Mouse (Mus musculus) C2C12 (cell line): Measurements from ENCODE around the gene H2-Eb1. TPM values are rescaled to one million over a fixed set of nuclear protein-coding genes. Genes with fewer than 3 reads are reported as not detected.

ENCODE experiments used
- H3K27me3 ChIP-seq: one replicate; pipeline ENCODE4 v1.6.1; 2011; ENCODE audit not compliant: control insufficient read depth, insufficient read depth, insufficient read length
- H3K36me3 ChIP-seq: one replicate; pipeline ENCODE4 v1.6.1; 2011; ENCODE audit not compliant: control insufficient read depth, insufficient read depth
- H3K4me3 ChIP-seq: one replicate; pipeline ENCODE4 v1.5.1; 2011; ENCODE audit warnings: mild to moderate bottlenecking, control low read depth; ENCODE audit not compliant: poor library complexity, insufficient read depth, severe bottlenecking
- H3K79me2 ChIP-seq: one replicate; pipeline ENCODE4 v1.6.1; 2011; ENCODE audit not compliant: control insufficient read depth, insufficient read depth
- H3K79me3 ChIP-seq: one replicate; pipeline ENCODE4 v1.6.1; 2011; ENCODE audit warnings: low read depth, control low read depth
- H3ac ChIP-seq: one replicate; pipeline ENCODE3; 2011; ENCODE audit warnings: low read depth; ENCODE audit not compliant: control insufficient read depth, insufficient read length
- CEBPB ChIP-seq: IDR thresholded peaks from one replicate; pipeline ENCODE4 v1.6.1; 2011; ENCODE audit warnings: low read depth, mild to moderate bottlenecking, control low read depth, moderate library complexity
- CTCF ChIP-seq: IDR thresholded peaks from one replicate; pipeline ENCODE4 v1.5.1; 2011; ENCODE audit not compliant: control insufficient read depth, insufficient read depth, insufficient read length
- FOSL1 ChIP-seq: IDR thresholded peaks from one replicate; pipeline ENCODE4 v1.8.0; 2011; ENCODE audit warnings: mild to moderate bottlenecking, low read length; ENCODE audit not compliant: poor library complexity, insufficient read depth, severe bottlenecking
- MAX ChIP-seq: IDR thresholded peaks from one replicate; pipeline ENCODE4 v1.6.1; 2011; ENCODE audit warnings: mild to moderate bottlenecking, control low read depth
- MYOD1 ChIP-seq: IDR thresholded peaks from one replicate; pipeline ENCODE4 v1.6.1; 2011; ENCODE audit warnings: low read depth; ENCODE audit not compliant: control insufficient read depth, insufficient read length
- MYOG ChIP-seq: IDR thresholded peaks from one replicate; pipeline ENCODE4 v1.6.1; 2011; ENCODE audit not compliant: control insufficient read depth, insufficient read length; ENCODE audit errors: extremely low read depth
- USF1 ChIP-seq: IDR thresholded peaks from one replicate; pipeline ENCODE4 v1.6.1; 2011; ENCODE audit warnings: low read depth, mild to moderate bottlenecking, control low read depth, moderate library complexity
- polyA plus RNA-seq: library from polyadenylated mRNA; unstranded; fragments of >200 nt; fragmentation: generic; extraction: Trizol; gene quantifications from one replicate; pipeline ENCODE4 v1.2.1, GENCODE M21; 2012; ENCODE audit warnings: missing spikeins

Gene H2-Eb1
- polyA plus RNA-seq, 1 experiment = not detected

GRCm38 (mm10) chr17:34263811-34264371 is 41.8 kb upstream of the H2-Eb1 start:
- TF ChIP-seq MYOD1 (no peak), CTCF (no peak), FOSL1 (no peak), CEBPB (no peak)
- H3K79me3 ChIP-seq = no peaks in the 10 kb centered on the region
- no peaks in the 10 kb centered on the region for H3K36me3 ChIP-seq
- no peaks in the 10 kb centered on the region for H3K79me2 ChIP-seq
- H3K27me3 ChIP-seq = peaks cover 15% of the 10 kb centered on the region
- H3K4me3 ChIP-seq = no peak overlapping the region
- no peak overlapping the region for H3ac ChIP-seq

GRCm38 (mm10) chr17:34264452-34265351 is 41.0 kb upstream of the H2-Eb1 start:
- Histone ChIP-seq H3K79me2 (no peaks in the 10 kb centered on the region), H3K27me3 (peaks cover 15% of the 10 kb centered on the region), H3ac (no peak overlapping the region), H3K79me3 (no peaks in the 10 kb centered on the region), H3K36me3 (no peaks in the 10 kb centered on the region), H3K4me3 (no peak overlapping the region)
- TF ChIP-seq FOSL1 (no peak), MAX (no peak), CTCF (no peak), CEBPB (no peak), MYOG (no peak)

- no peaks in the 10 kb centered on the region for H3K36me3 ChIP-seq
- TF ChIP-seq USF1 (no peak), FOSL1 (no peak), CTCF (no peak), CEBPB (no peak), MYOD1 (no peak)
- H3K79me2 ChIP-seq = no peaks in the 10 kb centered on the region
- no peak overlapping the region for H3ac ChIP-seq
- no peaks in the 10 kb centered on the region for H3K79me3 ChIP-seq
- H3K4me3 ChIP-seq = no peak overlapping the region
- H3K27me3 ChIP-seq = peaks cover 8% of the 10 kb centered on the region
Measured at GRCm38 (mm10) chr17:34268262-34268661, 37.4 kb upstream of the H2-Eb1 start.

- no peaks in the 10 kb centered on the region for H3K79me3 ChIP-seq
- no peak overlapping the region for H3K4me3 ChIP-seq
- H3K27me3 ChIP-seq = peaks cover 8% of the 10 kb centered on the region
- H3ac ChIP-seq = no peak overlapping the region
- TF ChIP-seq MYOG = no peak
- no peak for TF ChIP-seq CTCF
- TF ChIP-seq MYOD1 = no peak
- TF ChIP-seq USF1 = no peak
- no peaks in the 10 kb centered on the region for H3K36me3 ChIP-seq
- H3K79me2 ChIP-seq = no peaks in the 10 kb centered on the region
Measured at GRCm38 (mm10) chr17:34268748-34269147, 36.9 kb upstream of the H2-Eb1 start.

- TF ChIP-seq CEBPB (no peak), CTCF (no peak), MYOD1 (no peak), MAX (no peak), USF1 (no peak), MYOG (no peak), FOSL1 (no peak)
- Histone ChIP-seq H3K4me3 (no peak overlapping the region), H3K79me2 (no peaks in the 10 kb centered on the region), H3K36me3 (no peaks in the 10 kb centered on the region), H3K27me3 (peaks cover 6% of the 10 kb centered on the region), H3K79me3 (no peaks in the 10 kb centered on the region), H3ac (no peak overlapping the region)
Measured at GRCm38 (mm10) chr17:34269817-34270216, 35.9 kb upstream of the H2-Eb1 start.

- Histone ChIP-seq H3K4me3 (no peak overlapping the region), H3K79me3 (no peaks in the 10 kb centered on the region), H3K36me3 (no peaks in the 10 kb centered on the region), H3K27me3 (peaks cover 5% of the 10 kb centered on the region), H3K79me2 (no peaks in the 10 kb centered on the region), H3ac (no peak overlapping the region)
- TF ChIP-seq CTCF (no peak), CEBPB (no peak), FOSL1 (no peak), MYOD1 (no peak), USF1 (no peak), MYOG (no peak), MAX (no peak)
Measured at GRCm38 (mm10) chr17:34270230-34270629, 35.4 kb upstream of the H2-Eb1 start.
